Mouse (Mus musculus): ENCODE measurements around the gene Rsl1. TPM values are rescaled to one million over a fixed set of nuclear protein-coding genes. Genes with fewer than 3 reads are reported as not detected.

The Rsl1 gene
- polyA plus RNA-seq, 1 experiment from 2014 or later: 6.1 TPM

Other genes starting within 250 kb of the Rsl1 start
- gene Zfp712, start 112.0 kb upstream of the Rsl1 start, polyA plus RNA-seq (2015; fragmentation: Nextera tagmentation; extraction: Ambion mirVana): 2.1 and 2.3 TPM in 2 replicates
- 2.8 and 3.0 TPM in 2 replicates for gene Zfp708, start 75.2 kb upstream of the Rsl1 start, polyA plus RNA-seq (2015; fragmentation: Nextera tagmentation; extraction: Ambion mirVana)
- gene Gm28557, start 64.6 kb upstream of the Rsl1 start, polyA plus RNA-seq (2015; fragmentation: Nextera tagmentation; extraction: Ambion mirVana): 1.2 and 2.2 TPM in 2 replicates
- 0.11 and 0.60 TPM in 2 replicates for gene Rslcan18, start 56.9 kb upstream of the Rsl1 start, polyA plus RNA-seq (2015; fragmentation: Nextera tagmentation; extraction: Ambion mirVana)
- gene Zfp759, start 51.5 kb upstream of the Rsl1 start, polyA plus RNA-seq (2015; fragmentation: Nextera tagmentation; extraction: Ambion mirVana): 1.4 and 1.5 TPM in 2 replicates
- gene Zfp455, start 21.3 kb downstream of the Rsl1 start, polyA plus RNA-seq (2015; fragmentation: Nextera tagmentation; extraction: Ambion mirVana): 0.94 and 1.2 TPM in 2 replicates
- gene Zfp458, start 105.3 kb downstream of the Rsl1 start, polyA plus RNA-seq (2015; fragmentation: Nextera tagmentation; extraction: Ambion mirVana): 0.84 and 1.4 TPM in 2 replicates
- 0.74 and 1.2 TPM in 2 replicates for gene Zfp457, start 133.3 kb downstream of the Rsl1 start, polyA plus RNA-seq (2015; fragmentation: Nextera tagmentation; extraction: Ambion mirVana)
- gene Zfp595, start 159.4 kb downstream of the Rsl1 start, polyA plus RNA-seq (2015; fragmentation: Nextera tagmentation; extraction: Ambion mirVana): 1.6 TPM in 2 replicates
- gene Gm28044, start 187.4 kb downstream of the Rsl1 start, polyA plus RNA-seq (2015; fragmentation: Nextera tagmentation; extraction: Ambion mirVana): 0.39 and 0.49 TPM in 2 replicates
- gene Zfp953, start 187.4 kb downstream of the Rsl1 start, polyA plus RNA-seq (2015; fragmentation: Nextera tagmentation; extraction: Ambion mirVana): 0.56 and 0.69 TPM in 2 replicates
- 0.45 and 0.62 TPM in 2 replicates for gene Gm28041, start 202.6 kb downstream of the Rsl1 start, polyA plus RNA-seq (2015; fragmentation: Nextera tagmentation; extraction: Ambion mirVana)
- gene Zfp456, start 202.6 kb downstream of the Rsl1 start, polyA plus RNA-seq (2015; fragmentation: Nextera tagmentation; extraction: Ambion mirVana): 1.0 and 1.2 TPM in 2 replicates
- 2.9 and 4.4 TPM in 2 replicates for gene Zfp429, start 226.6 kb downstream of the Rsl1 start, polyA plus RNA-seq (2015; fragmentation: Nextera tagmentation; extraction: Ambion mirVana)
- gene Zfp459, start 248.2 kb downstream of the Rsl1 start, polyA plus RNA-seq (2015; fragmentation: Nextera tagmentation; extraction: Ambion mirVana): 0.28 and 0.31 TPM in 2 replicates

All from heart, embryonic 13.5 days (tissue).